Mouse (Mus musculus) hindbrain, embryonic 11.5 days (tissue): ENCODE data around the gene Rab11fip3. TPM values are rescaled to one million over a fixed set of nuclear protein-coding genes. Genes with fewer than 3 reads are reported as not detected.

Experiments used
- ATAC-seq: fragments of 200-750 bp; cut with Nextera tagmentation; 2 replicates; pipeline ENCODE4 v1.8.0; 2017; ENCODE audit warnings: mild to moderate bottlenecking, moderate TSS enrichment, moderate library complexity; ENCODE audit not compliant: low FRiP score
- DNase-seq: peaks from one replicate; pipeline ENCODE4 v3.0.0-alpha.2; 2015; ENCODE audit warnings: low spot score
- H3K27ac ChIP-seq: fragments of 300-500 bp; sonication (generic); 2 replicates; pipeline ENCODE4 v1.5.1; 2014; ENCODE audit warnings: mild to moderate bottlenecking, low read depth, low read length
- H3K27me3 ChIP-seq: fragments of 300-500 bp; sonication (generic); 2 replicates; pipeline ENCODE4 v1.6.1; 2014; ENCODE audit warnings: mild to moderate bottlenecking, low read length, moderate library complexity, mixed read lengths; ENCODE audit not compliant: control insufficient read depth, insufficient read depth
- H3K36me3 ChIP-seq: fragments of 300-500 bp; sonication (generic); 2 replicates; pipeline ENCODE4 v1.6.1; 2014; ENCODE audit warnings: mild to moderate bottlenecking, low read length, moderate library complexity, mixed read lengths; ENCODE audit not compliant: control insufficient read depth, insufficient read depth
- H3K4me1 ChIP-seq: fragments of 300-500 bp; sonication (generic); replicated peaks from 2 replicates; pipeline ENCODE4 v1.6.1; 2014; ENCODE audit warnings: low read length, mixed read lengths; ENCODE audit not compliant: control insufficient read depth, insufficient read depth
- H3K4me2 ChIP-seq: fragments of 300-500 bp; sonication (generic); replicated peaks from 2 replicates; pipeline ENCODE4 v1.6.1; 2014; ENCODE audit warnings: mild to moderate bottlenecking, low read depth, low read length
- H3K4me3 ChIP-seq: fragments of 300-500 bp; sonication (generic); 2 replicates; pipeline ENCODE4 v1.5.1; 2014; ENCODE audit warnings: low read depth, low read length
- H3K9ac ChIP-seq: fragments of 300-500 bp; sonication (generic); 2 replicates; pipeline ENCODE4 v1.6.1; 2014; ENCODE audit warnings: low read depth, low read length
- H3K9me3 ChIP-seq: fragments of 300-500 bp; sonication (generic); 2 replicates; pipeline ENCODE4 v1.6.1; 2016; ENCODE audit warnings: low read length; ENCODE audit not compliant: control insufficient read depth
- WGBS: fragments of 180-500 bp; shearing (Covaris S2); extraction: QIAGEN DNeasy Blood & Tissue Kit; methylation state at CpG from one replicate; pipeline ENCODE4 v1.1.7; 2014; 5-methylcytosine and 5-hydroxymethylcytosine counted together
- polyA plus RNA-seq: library from polyadenylated mRNA; unstranded; fragments of >200 nt; fragmentation: Nextera tagmentation; extraction: Ambion mirVana; gene quantifications from 2 replicates; pipeline ENCODE4 v1.2.1, GENCODE M21; 2014

Rab11fip3 gene
- polyA plus RNA-seq, 1 experiment from 2014 or later = 20.4 TPM

GRCm38 (mm10) chr17:26095121-26095740, 25.9 kb upstream of the Rab11fip3 start, which contains the start of gene Nme4:
Gene Nme4 (minus strand): TSS chr17:26095602.
- 4% methylated on average over 47 of the region's 47 CpGs for WGBS

DNA sequence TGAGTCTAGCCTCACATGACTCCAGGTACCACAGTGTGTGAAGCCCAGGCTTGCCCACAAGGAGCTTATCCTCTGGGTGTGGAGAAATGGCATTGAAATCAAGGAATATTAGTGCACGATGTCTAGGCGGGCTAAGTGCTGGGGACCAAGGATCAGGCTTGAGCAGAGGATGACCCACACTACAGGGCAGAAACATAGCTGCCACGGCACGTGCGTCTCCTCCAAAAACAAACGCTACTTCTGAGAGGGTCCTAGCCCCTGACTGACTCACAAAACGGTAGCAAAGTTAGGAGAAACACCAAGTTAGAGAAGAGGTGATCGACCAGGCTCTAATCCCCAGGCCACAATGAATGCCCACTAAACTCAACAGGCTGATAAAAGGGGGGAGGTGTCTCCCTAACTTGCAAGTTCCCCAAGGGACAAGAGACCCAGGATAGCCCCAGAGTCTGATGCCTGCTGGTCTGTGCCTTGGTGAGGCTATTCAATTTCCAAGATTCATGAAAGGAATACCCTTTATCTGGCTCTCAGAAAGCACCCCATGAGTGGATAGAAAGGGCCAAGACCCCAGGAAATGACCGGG, 25.3 kb upstream of the Rab11fip3 start:
- H3K4me1 ChIP-seq = no peaks in the 10 kb centered on the region
- DNase-seq (no peak), ATAC-seq (no peak; the same call in 1 of the 2 replicates)
- H3K4me2 ChIP-seq = peak overlapping the region; percentile 83
- peak overlapping the region; percentile 51 for H3K27ac ChIP-seq
- H3K9ac ChIP-seq = peak overlapping the region; percentile 84
- H3K9me3 ChIP-seq = no peaks in the 10 kb centered on the region
- WGBS = 30% methylated on average over 9 of the region's 9 CpGs
- H3K27me3 ChIP-seq = no peaks in the 10 kb centered on the region
- peak overlapping the region; percentile 59 for H3K4me3 ChIP-seq
- no peaks in the 10 kb centered on the region for H3K36me3 ChIP-seq

More at GRCm38 (mm10) chr17:26095121-26095740, 25.9 kb upstream of the Rab11fip3 start, which contains the start of gene Nme4:
- Histone ChIP-seq H3K36me3 (no peaks in the 10 kb centered on the region), H3K4me2 (peak within 1 kb of the TSS; percentile 83), H3K9ac (peak within 1 kb of the TSS; percentile 84), H3K9me3 (no peaks in the 10 kb centered on the region), H3K27ac (peak within 1 kb of the TSS; percentile 51), H3K27me3 (no peaks in the 10 kb centered on the region), H3K4me3 (peak within 1 kb of the TSS; percentile 59), H3K4me1 (no peaks in the 10 kb centered on the region)
- DNase-seq (peak; percentile 80), ATAC-seq (peak; percentile 72)

GRCm38 (mm10) chr17:26089905-26090632, 20.7 kb upstream of the Rab11fip3 start, which contains the start of gene Decr2:
Gene Decr2 (minus strand): TSS chr17:26090337.
- ATAC-seq (peak; percentile 82), DNase-seq (peak; percentile 94)
- 2% methylated on average over 32 of the region's 32 CpGs for WGBS
- Histone ChIP-seq H3K9ac (peak within 1 kb of the TSS; percentile 75), H3K27me3 (no peaks in the 10 kb centered on the region), H3K4me2 (peak within 1 kb of the TSS; percentile 88), H3K27ac (peak within 1 kb of the TSS; percentile 47), H3K36me3 (no peaks in the 10 kb centered on the region), H3K4me3 (peak within 1 kb of the TSS; percentile 55), H3K4me1 (no peaks in the 10 kb centered on the region), H3K9me3 (no peaks in the 10 kb centered on the region)

- ATAC-seq (no peak), DNase-seq (no peak)
- WGBS = 90% methylated on average over 9 of the region's 9 CpGs
- Histone ChIP-seq H3K27ac (no peak overlapping the region), H3K27me3 (no peaks in the 10 kb centered on the region), H3K4me1 (no peaks in the 10 kb centered on the region), H3K4me3 (no peak overlapping the region), H3K4me2 (no peak overlapping the region), H3K9ac (no peak overlapping the region), H3K36me3 (no peaks in the 10 kb centered on the region), H3K9me3 (no peaks in the 10 kb centered on the region)
Measured at GRCm38 (mm10) chr17:26087059-26087564, 17.8 kb upstream of the Rab11fip3 start.

DNA sequence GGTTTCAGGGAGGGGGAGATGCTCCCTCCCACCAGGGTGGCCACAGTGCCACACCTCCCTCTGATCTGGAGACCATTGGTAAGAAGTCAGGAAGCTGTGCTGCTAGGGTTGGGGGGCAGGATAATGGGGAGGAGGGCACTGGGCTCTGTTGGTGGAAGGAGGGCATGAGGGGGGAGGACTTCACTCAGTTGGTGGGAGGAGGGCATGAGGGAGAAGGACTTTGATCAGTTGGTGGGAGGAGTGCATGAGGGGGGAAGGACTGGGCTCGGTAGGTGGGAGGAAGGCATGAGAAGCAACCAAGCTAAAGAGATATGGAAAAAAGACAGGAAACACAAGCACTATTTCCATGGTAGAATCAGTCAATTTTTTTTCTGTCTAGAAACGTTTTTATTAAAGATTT, 11.5 kb upstream of the Rab11fip3 start:
- no peaks in the 10 kb centered on the region for H3K4me1 ChIP-seq
- no peak overlapping the region for H3K4me3 ChIP-seq
- H3K9ac ChIP-seq = no peak overlapping the region
- no peaks in the 10 kb centered on the region for H3K36me3 ChIP-seq
- no peaks in the 10 kb centered on the region for H3K27me3 ChIP-seq
- DNase-seq = no peak
- no peak overlapping the region for H3K4me2 ChIP-seq
- 50% methylated on average over 2 of the region's 2 CpGs for WGBS
- no peaks in the 10 kb centered on the region for H3K9me3 ChIP-seq
- no peak for ATAC-seq
- H3K27ac ChIP-seq = no peak overlapping the region

DNA sequence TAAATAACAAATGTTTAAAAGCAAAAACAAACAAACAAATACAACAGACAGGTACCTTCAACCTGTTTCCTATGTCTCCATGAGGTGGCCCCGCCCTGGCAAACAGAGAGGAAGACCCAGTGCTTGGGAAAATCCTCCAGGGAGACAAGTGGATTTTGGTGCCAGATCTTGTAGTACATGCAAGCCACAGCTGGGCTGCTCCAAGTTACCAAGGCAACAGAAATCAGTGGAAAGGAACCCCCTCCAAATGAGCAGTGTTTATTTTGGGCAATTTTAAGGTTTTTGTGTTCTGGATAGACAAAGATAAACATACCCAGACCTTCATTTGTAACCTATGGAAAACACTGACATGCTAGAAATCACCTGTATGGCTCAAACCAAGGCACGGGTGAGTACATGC, 9.5 kb upstream of the Rab11fip3 start:
- ATAC-seq (no peak), DNase-seq (no peak)
- no peaks in the 10 kb centered on the region for H3K36me3 ChIP-seq
- no peak overlapping the region for H3K9ac ChIP-seq
- no peak overlapping the region for H3K4me3 ChIP-seq
- no peak overlapping the region for H3K27ac ChIP-seq
- 81% methylated on average over 2 of the region's 2 CpGs for WGBS
- H3K27me3 ChIP-seq = no peaks in the 10 kb centered on the region
- no peak overlapping the region for H3K4me2 ChIP-seq
- no peaks in the 10 kb centered on the region for H3K9me3 ChIP-seq
- H3K4me1 ChIP-seq = no peaks in the 10 kb centered on the region

- H3K27ac ChIP-seq = no peak overlapping the region
- WGBS = 63% methylated on average over 3 of the region's 3 CpGs
- no peaks in the 10 kb centered on the region for H3K36me3 ChIP-seq
- H3K4me1 ChIP-seq = no peaks in the 10 kb centered on the region
- no peak overlapping the region for H3K9ac ChIP-seq
- no peaks in the 10 kb centered on the region for H3K9me3 ChIP-seq
- no peak overlapping the region for H3K4me3 ChIP-seq
- no peak overlapping the region for H3K4me2 ChIP-seq
- no peak for DNase-seq
- ATAC-seq = no peak
- H3K27me3 ChIP-seq = peaks cover 6% of the 10 kb centered on the region; the same call in 1 of the 2 replicates
Measured at GRCm38 (mm10) chr17:26075246-26075645, 5.9 kb upstream of the Rab11fip3 start.

GRCm38 (mm10) chr17:26070136-26070535, 781 bp upstream of the Rab11fip3 start:
- DNase-seq = no peak
- ATAC-seq = no peak
- H3K9me3 ChIP-seq = no peaks in the 10 kb centered on the region
- peak overlapping the region; percentile 94; the same call in 1 of the 2 replicates for H3K4me2 ChIP-seq
- peaks cover 8% of the 10 kb centered on the region; the same call in 1 of the 2 replicates for H3K27me3 ChIP-seq
- H3K9ac ChIP-seq = no peak overlapping the region
- 52% methylated on average over 6 of the region's 6 CpGs for WGBS
- no peaks in the 10 kb centered on the region for H3K36me3 ChIP-seq
- H3K4me3 ChIP-seq = no peak overlapping the region
- no peak overlapping the region for H3K27ac ChIP-seq
- H3K4me1 ChIP-seq = peaks cover 6% of the 10 kb centered on the region; the same call in 1 of the 2 replicates
